ENCODE assay signal across 9 mouse cellular contexts in genomic region chr12:11436023-11436350, GRCm38 (mm10). TPM values are rescaled to one million over a fixed set of nuclear protein-coding genes. Genes with fewer than 3 reads are reported as not detected.
DNase-seq lines count a peak whose midpoint lies in the region; ATAC-seq and TF ChIP-seq lines count a peak whose summit lies in the region.
"Had no signal": no experiment of that assay in that cellular context is flagged by ENCODE, and none has a peak within 500 bp of the region (broad histone marks: within the 10 kb centered on the region; RNA-seq: fewer than 3 reads in every experiment).

No protein-coding gene starts in this region.

- H3K4me3 ChIP-seq in kidney, embryonic 15.5 days (replicated peaks) = peak overlapping the region; percentile 45
- H3K4me3 ChIP-seq in embryonic facial prominence, embryonic 14.5 days (ENCODE audit: low read depth, low read length) = peak overlapping the region; percentile 45
- peak overlapping the region; percentile 52 for H3K4me3 ChIP-seq in hindbrain, embryonic 16.5 days (ENCODE audit: low read length)
- H3K4me3 ChIP-seq in myocyte = no peak overlapping the region

- H3K9me3 ChIP-seq in kidney, embryonic 15.5 days (replicated peaks) = no peaks in the 10 kb centered on the region
- no peaks in the 10 kb centered on the region for H3K9me3 ChIP-seq in embryonic facial prominence, embryonic 14.5 days (ENCODE audit: control insufficient read depth, low read length)
- no peaks in the 10 kb centered on the region for H3K9me3 ChIP-seq in hindbrain, embryonic 16.5 days (ENCODE audit: control insufficient read depth, low read length)

- no peak for TF ChIP-seq POLR2A in myocyte (IDR thresholded peaks at IDR 0.05; ENCODE audit: insufficient read length, low read depth)

- H3K9ac ChIP-seq in kidney, embryonic 15.5 days = peak overlapping the region; percentile 33
- H3K9ac ChIP-seq in embryonic facial prominence, embryonic 14.5 days (ENCODE audit: low read depth, low read length) = peak overlapping the region; percentile 53
- H3K9ac ChIP-seq in hindbrain, embryonic 16.5 days (ENCODE audit: low read depth, low read length) = peak overlapping the region; percentile 66

- H3K4me2 ChIP-seq in kidney, embryonic 15.5 days = peak overlapping the region; percentile 80
- peak overlapping the region; percentile 87 for H3K4me2 ChIP-seq in embryonic facial prominence, embryonic 14.5 days (ENCODE audit: low read depth, low read length)
- H3K4me2 ChIP-seq in hindbrain, embryonic 16.5 days (ENCODE audit: low read length) = peak overlapping the region; percentile 83
- H3K4me2 ChIP-seq in myocyte (ENCODE audit: low read depth) = peak overlapping the region; percentile 48

- no peak for ATAC-seq in kidney, embryonic 15.5 days (replicated peaks; ENCODE audit: low FRiP score)
- no peak for ATAC-seq in embryonic facial prominence, embryonic 14.5 days (ENCODE audit: low read depth)
- ATAC-seq in hindbrain, embryonic 16.5 days = peak; percentile 18

- 5% methylated on average over 12 of the region's 12 CpGs for WGBS in kidney, embryonic 15.5 days
- 2% methylated on average over 12 of the region's 12 CpGs for WGBS in embryonic facial prominence, embryonic 14.5 days
- WGBS in hindbrain, embryonic 16.5 days = 2% methylated on average over 12 of the region's 12 CpGs

- H3ac ChIP-seq in myocyte (ENCODE audit: control insufficient read depth, insufficient read length) = no peak overlapping the region

- peaks cover 20% of the 10 kb centered on the region for H3K4me1 ChIP-seq in kidney, embryonic 15.5 days
- H3K4me1 ChIP-seq in embryonic facial prominence, embryonic 14.5 days (ENCODE audit: control insufficient read depth, insufficient read depth, low read length) = peaks cover 14% of the 10 kb centered on the region
- peaks cover 4% of the 10 kb centered on the region; the same call in 1 of the 2 replicates for H3K4me1 ChIP-seq in hindbrain, embryonic 16.5 days (ENCODE audit: control insufficient read depth, insufficient read depth, low read depth, low read length)

- H3K27ac ChIP-seq in kidney, embryonic 15.5 days = no peak overlapping the region
- H3K27ac ChIP-seq in embryonic facial prominence, embryonic 14.5 days (replicated peaks; ENCODE audit: low read depth, low read length) = no peak overlapping the region
- peak overlapping the region; percentile 82 for H3K27ac ChIP-seq in hindbrain, embryonic 16.5 days (ENCODE audit: low read depth, low read length)

- H3K27me3 ChIP-seq in kidney, embryonic 15.5 days = peaks cover 46% of the 10 kb centered on the region
- peaks cover 8% of the 10 kb centered on the region for H3K27me3 ChIP-seq in embryonic facial prominence, embryonic 14.5 days (replicated peaks; ENCODE audit: control insufficient read depth, insufficient read depth, low read length)
- H3K27me3 ChIP-seq in hindbrain, embryonic 16.5 days (replicated peaks; ENCODE audit: control insufficient read depth, insufficient read depth, low read length) = no peaks in the 10 kb centered on the region
- peaks cover 22% of the 10 kb centered on the region for H3K27me3 ChIP-seq in myocyte (ENCODE audit: control insufficient read depth, insufficient read depth, insufficient read length)

- no peak for DNase-seq in kidney, postnatal 10 days
- DNase-seq in embryonic facial prominence, embryonic 14.5 days (ENCODE audit: low spot score) = no peak
- no peak for DNase-seq in ovary, postnatal 36 days (ENCODE audit: low spot score)
- no peak for DNase-seq in layer of hippocampus, postnatal 14 days (ENCODE audit: low spot score in 2 of 2)
- no peak for DNase-seq in thymus, postnatal 4 days

- no peaks in the 10 kb centered on the region for H3K36me3 ChIP-seq in kidney, embryonic 15.5 days
- no peaks in the 10 kb centered on the region for H3K36me3 ChIP-seq in embryonic facial prominence, embryonic 14.5 days (ENCODE audit: control insufficient read depth, insufficient read depth, low read length)
- no peaks in the 10 kb centered on the region for H3K36me3 ChIP-seq in hindbrain, embryonic 16.5 days (ENCODE audit: control insufficient read depth, insufficient read depth, low read length)
- H3K36me3 ChIP-seq in myocyte (ENCODE audit: control insufficient read depth, insufficient read depth) = no peaks in the 10 kb centered on the region

- H3K79me2 ChIP-seq in myocyte (ENCODE audit: control insufficient read depth, insufficient read depth) = no peaks in the 10 kb centered on the region

TF ChIP-seq in myocyte, 11 proteins besides CTCF, POLR2A, EP300 and RAD21:
- TF ChIP-seq MYOG (IDR thresholded peaks at IDR 0.05; ENCODE audit: control insufficient read depth in 1 of 3, insufficient read depth in 1 of 3, insufficient read length in 2 of 3, low read depth in 2 of 3) (no peak), MAX (IDR thresholded peaks at IDR 0.05; ENCODE audit: low read depth) (no peak), CEBPB (IDR thresholded peaks at IDR 0.05; ENCODE audit: insufficient read depth, poor library complexity, severe bottlenecking) (no peak), E2F4 (IDR thresholded peaks at IDR 0.05; ENCODE audit: insufficient read depth) (no peak), POLR2AphosphoS2 (IDR thresholded peaks at IDR 0.05; ENCODE audit: insufficient read length, low read depth) (no peak), REST (IDR thresholded peaks at IDR 0.05; ENCODE audit: insufficient read depth, insufficient read length) (no peak), USF1 (IDR thresholded peaks at IDR 0.05; ENCODE audit: low read depth) (no peak), TCF12 (IDR thresholded peaks at IDR 0.05; ENCODE audit: insufficient read depth, poor library complexity, severe bottlenecking) (no peak), TCF3 (IDR thresholded peaks at IDR 0.05; ENCODE audit: insufficient read length, low read depth) (no peak), SRF (IDR thresholded peaks at IDR 0.05; ENCODE audit: control insufficient read depth, insufficient read length, low read depth) (no peak), MYOD1 (IDR thresholded peaks at IDR 0.05; ENCODE audit: control insufficient read depth in 1 of 3, insufficient read length in 2 of 3, low read depth in 2 of 3) (no peak)
TF ChIP-seq in myocyte: peak in this region for 0.

RNA-seq across cellular contexts. Expression of gene Vsnl1, which starts 0.4 kb away (rescaled TPM):
- 0.55 and 0.78 TPM in 2 replicates for polyA plus RNA-seq in kidney, embryonic 15.5 days (2015; fragmentation: Nextera tagmentation; extraction: Ambion mirVana)
- 5.6 and 5.9 TPM in 2 replicates for polyA plus RNA-seq in embryonic facial prominence, embryonic 14.5 days (2014; fragmentation: Nextera tagmentation; extraction: Ambion mirVana)
- polyA plus RNA-seq in hindbrain, embryonic 16.5 days (2015; fragmentation: Nextera tagmentation; extraction: Ambion mirVana) = 168 and 170 TPM in 2 replicates
- polyA plus RNA-seq in myocyte (2012; fragmentation: generic; extraction: Trizol) = not detected
- 100 to 1,000 TPM; 377 to 391 TPM for total RNA-seq in layer of hippocampus, postnatal 14 days (2021)

RNA-seq across cellular contexts. Expression of gene Rad51ap2, which starts 19.9 kb away (rescaled TPM):
- polyA plus RNA-seq in kidney, embryonic 15.5 days (2015; fragmentation: Nextera tagmentation; extraction: Ambion mirVana) = 0.06 and 0.10 TPM in 2 replicates
- polyA plus RNA-seq in embryonic facial prominence, embryonic 14.5 days (2014; fragmentation: Nextera tagmentation; extraction: Ambion mirVana) = 0.50 and 0.81 TPM in 2 replicates
- 0.41 and 0.60 TPM in 2 replicates for polyA plus RNA-seq in hindbrain, embryonic 16.5 days (2015; fragmentation: Nextera tagmentation; extraction: Ambion mirVana)
- not detected for polyA plus RNA-seq in myocyte (2012; fragmentation: generic; extraction: Trizol)
- total RNA-seq in layer of hippocampus, postnatal 14 days (2021) = under 1 TPM; 0.69 to 0.81 TPM
- total RNA-seq: gastrocnemius, postnatal 25 days had no signal

Comparison
In these comparisons a context has a peak if more than half of its experiments do, and no peak if none do; other contexts are left out.
1. RNA of gene Vsnl1, which starts 0.4 kb away (polyA plus RNA-seq): 168 to 170 TPM in hindbrain, embryonic 16.5 days; 5.6 to 5.9 TPM in embryonic facial prominence, embryonic 14.5 days, 0.55 to 0.78 TPM in kidney, embryonic 15.5 days and not detected in myocyte (single experiment); every median in the first group is over 10 times any median in the second.
2. Peak in every context shown above with its lines, with median percentiles within 50 percentile points of each other: H3K4me2 ChIP-seq and H3K9ac ChIP-seq.